Mouse (Mus musculus): ENCODE measurements around the gene Ssbp2. TPM values are rescaled to one million over a fixed set of nuclear protein-coding genes. Genes with fewer than 3 reads are reported as not detected.

Gene Ssbp2
- polyA plus RNA-seq, 1 experiment from 2014 or later: 119 TPM

GRCm38 (mm10) chr13:91457974-91458373 lies 2.1 kb upstream of the Ssbp2 start:
- Histone ChIP-seq H3K9me3 (replicated peaks; ENCODE audit: control insufficient read depth, low read length) (no peaks in the 10 kb centered on the region), H3K27me3 (ENCODE audit: control insufficient read depth, insufficient read depth, low read length) (no peaks in the 10 kb centered on the region), H3K4me2 (ENCODE audit: low read depth, low read length) (no peak overlapping the region), H3K27ac (ENCODE audit: low read length) (no peak overlapping the region), H3K4me3 (replicated peaks; ENCODE audit: low read length) (no peak overlapping the region), H3K36me3 (ENCODE audit: control insufficient read depth, insufficient read depth, low read length) (no peaks in the 10 kb centered on the region), H3K4me1 (ENCODE audit: control insufficient read depth, insufficient read depth, low read length) (peaks cover 13% of the 10 kb centered on the region), H3K9ac (ENCODE audit: low read length) (no peak overlapping the region)
- ATAC-seq (ENCODE audit: insufficient read depth, low FRiP score): no peak
- WGBS: 64% methylated on average over 4 of the region's 4 CpGs

DNA sequence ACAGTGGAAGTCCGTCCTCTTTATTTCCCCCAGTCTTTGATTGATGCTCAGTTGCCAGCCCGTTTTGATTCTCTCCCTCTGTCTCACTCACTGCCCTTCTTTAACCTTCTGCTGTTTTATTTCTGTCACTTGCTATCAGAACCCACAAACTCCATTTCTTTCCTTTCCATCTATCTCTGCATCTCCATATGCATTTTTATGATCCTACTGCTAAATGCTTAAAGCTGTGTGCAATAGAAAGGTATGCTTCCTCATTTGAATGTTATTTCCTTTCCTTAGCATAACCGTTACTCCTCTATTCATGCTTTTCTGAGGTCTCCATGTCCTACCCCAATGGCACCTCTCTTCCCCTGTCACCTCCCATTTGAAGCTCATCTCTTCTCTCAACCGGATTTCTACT lies 594 bp upstream of the Ssbp2 start:
- Histone ChIP-seq H3K9me3 (replicated peaks; ENCODE audit: control insufficient read depth, low read length) (no peaks in the 10 kb centered on the region), H3K4me2 (ENCODE audit: low read depth, low read length) (no peak overlapping the region), H3K27ac (ENCODE audit: low read length) (peak overlapping the region; percentile 94; the same call in 1 of the 2 replicates), H3K27me3 (ENCODE audit: control insufficient read depth, insufficient read depth, low read length) (no peaks in the 10 kb centered on the region), H3K9ac (ENCODE audit: low read length) (no peak overlapping the region), H3K4me1 (ENCODE audit: control insufficient read depth, insufficient read depth, low read length) (peaks cover 13% of the 10 kb centered on the region), H3K4me3 (replicated peaks; ENCODE audit: low read length) (no peak overlapping the region), H3K36me3 (ENCODE audit: control insufficient read depth, insufficient read depth, low read length) (no peaks in the 10 kb centered on the region)
- WGBS: 42% methylated on average over 4 of the region's 4 CpGs
- no peak for ATAC-seq (ENCODE audit: insufficient read depth, low FRiP score)

DNA sequence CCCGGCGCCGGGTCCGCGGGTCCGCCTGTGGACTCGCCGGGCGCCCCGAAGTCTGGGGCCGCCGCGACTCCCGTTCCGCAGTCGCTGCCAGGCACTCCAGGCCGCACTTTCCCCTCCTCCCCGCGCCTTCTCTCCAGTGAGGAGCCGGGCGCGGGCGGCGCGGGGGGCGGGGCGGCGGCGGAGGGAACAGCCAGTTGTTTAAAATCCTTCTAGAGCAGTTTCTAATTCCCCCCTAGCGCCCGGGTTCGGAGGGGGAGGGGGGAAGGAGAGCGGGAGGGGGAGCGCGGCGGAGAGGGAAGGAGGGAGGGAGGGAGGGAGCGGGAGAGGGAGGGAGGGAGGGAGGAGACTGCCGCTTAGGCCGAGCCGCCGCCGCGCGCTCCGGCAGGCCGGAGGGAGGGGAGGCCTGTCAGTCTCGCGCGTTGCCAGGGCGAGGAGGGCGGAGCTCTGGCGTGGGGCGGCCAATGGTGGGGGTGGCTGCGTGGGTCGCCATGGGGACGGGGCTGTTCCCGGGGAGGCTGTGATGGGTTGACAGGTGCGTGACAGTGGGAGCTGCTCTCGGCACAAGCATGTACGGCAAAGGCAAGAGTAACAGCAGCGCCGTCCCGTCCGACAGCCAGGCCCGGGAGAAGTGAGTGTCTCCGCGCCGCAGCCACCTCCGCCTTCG lies 670 bp downstream of the Ssbp2 start:
- Histone ChIP-seq H3K27me3 (ENCODE audit: control insufficient read depth, insufficient read depth, low read length) (no peaks in the 10 kb centered on the region), H3K9ac (ENCODE audit: low read length) (peak overlapping the region; percentile 95), H3K4me3 (replicated peaks; ENCODE audit: low read length) (peak overlapping the region; percentile 91), H3K9me3 (replicated peaks; ENCODE audit: control insufficient read depth, low read length) (no peaks in the 10 kb centered on the region), H3K36me3 (ENCODE audit: control insufficient read depth, insufficient read depth, low read length) (no peaks in the 10 kb centered on the region), H3K4me1 (ENCODE audit: control insufficient read depth, insufficient read depth, low read length) (peaks cover 13% of the 10 kb centered on the region), H3K27ac (ENCODE audit: low read length) (peak overlapping the region; percentile 96), H3K4me2 (ENCODE audit: low read depth, low read length) (peak overlapping the region; percentile 70)
- peak; percentile 98 for ATAC-seq (ENCODE audit: insufficient read depth, low FRiP score)
- under 1% methylated on average over 45 of the region's 70 CpGs for WGBS

DNA sequence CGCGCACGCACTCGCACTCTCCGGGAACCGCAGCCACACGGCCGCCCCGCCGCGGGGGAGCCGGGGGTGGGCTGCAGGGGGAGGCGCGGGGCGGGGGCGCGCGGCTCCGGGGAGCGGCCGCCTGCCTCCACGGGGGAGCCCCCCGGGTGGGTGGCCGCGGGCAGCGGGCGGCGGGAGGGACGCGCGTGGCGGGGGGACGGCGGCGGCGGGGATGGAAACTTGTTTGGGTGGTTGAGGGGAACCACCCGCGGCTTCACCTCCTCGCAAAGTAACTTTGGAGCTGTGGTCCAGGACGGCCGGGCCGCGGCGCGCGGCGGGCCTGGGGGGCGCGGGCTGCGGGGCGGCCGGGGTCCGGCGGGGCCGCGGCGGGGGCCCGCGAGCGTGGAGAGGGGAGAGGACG lies 1.2 kb downstream of the Ssbp2 start:
- H3K4me3 ChIP-seq (replicated peaks; ENCODE audit: low read length): peak overlapping the region; percentile 91
- no peaks in the 10 kb centered on the region for H3K27me3 ChIP-seq (ENCODE audit: control insufficient read depth, insufficient read depth, low read length)
- peak overlapping the region; percentile 95 for H3K9ac ChIP-seq (ENCODE audit: low read length)
- ATAC-seq (ENCODE audit: insufficient read depth, low FRiP score): peak; percentile 8
- no peaks in the 10 kb centered on the region for H3K36me3 ChIP-seq (ENCODE audit: control insufficient read depth, insufficient read depth, low read length)
- H3K27ac ChIP-seq (ENCODE audit: low read length): peak overlapping the region; percentile 96
- WGBS: under 1% methylated on average over 21 of the region's 61 CpGs
- H3K4me1 ChIP-seq (ENCODE audit: control insufficient read depth, insufficient read depth, low read length): peaks cover 13% of the 10 kb centered on the region
- H3K9me3 ChIP-seq (replicated peaks; ENCODE audit: control insufficient read depth, low read length): no peaks in the 10 kb centered on the region
- H3K4me2 ChIP-seq (ENCODE audit: low read depth, low read length): peak overlapping the region; percentile 69

DNA sequence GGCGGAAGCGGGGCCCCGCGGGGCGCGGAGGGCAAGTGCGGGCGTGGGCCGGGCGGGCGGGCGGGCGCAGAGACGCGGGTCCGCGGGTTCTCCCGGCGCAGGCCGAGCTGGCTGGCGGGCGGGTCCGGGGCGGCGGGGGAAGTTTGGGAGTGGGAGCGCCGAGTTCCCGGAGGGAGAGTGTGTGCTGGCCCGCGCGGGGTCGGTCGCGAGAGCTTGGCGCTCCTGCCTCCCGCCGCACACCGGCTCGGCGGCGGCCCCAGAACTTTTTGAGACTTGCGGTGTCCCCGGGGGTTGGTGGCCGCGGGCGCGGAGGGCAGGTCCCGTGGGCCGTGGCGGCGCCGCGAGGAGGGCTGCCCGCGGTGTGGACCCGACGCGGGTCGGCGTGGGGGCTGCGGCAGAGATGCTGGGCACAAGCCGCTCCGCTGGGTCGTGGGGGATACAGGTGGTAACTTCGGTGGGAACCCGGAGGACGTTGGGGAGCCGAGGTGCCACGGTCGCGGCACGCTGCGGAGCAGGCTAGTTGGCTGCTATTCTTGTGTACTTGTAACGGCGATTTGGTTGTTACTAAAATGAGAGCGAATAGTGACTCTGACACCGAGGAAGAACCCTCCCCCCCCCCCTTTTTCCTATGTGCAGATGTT lies 1.7 kb downstream of the Ssbp2 start:
- Histone ChIP-seq H3K4me1 (ENCODE audit: control insufficient read depth, insufficient read depth, low read length) (peaks cover 13% of the 10 kb centered on the region), H3K36me3 (ENCODE audit: control insufficient read depth, insufficient read depth, low read length) (no peaks in the 10 kb centered on the region), H3K4me2 (ENCODE audit: low read depth, low read length) (peak overlapping the region; percentile 69), H3K9me3 (replicated peaks; ENCODE audit: control insufficient read depth, low read length) (no peaks in the 10 kb centered on the region), H3K9ac (ENCODE audit: low read length) (peak overlapping the region; percentile 95), H3K4me3 (replicated peaks; ENCODE audit: low read length) (peak overlapping the region; percentile 91), H3K27me3 (ENCODE audit: control insufficient read depth, insufficient read depth, low read length) (no peaks in the 10 kb centered on the region), H3K27ac (ENCODE audit: low read length) (peak overlapping the region; percentile 96)
- WGBS: 2% methylated on average over 52 of the region's 77 CpGs
- ATAC-seq (ENCODE audit: insufficient read depth, low FRiP score): no peak

GRCm38 (mm10) chr13:91462395-91462794 lies 2.3 kb downstream of the Ssbp2 start:
- Histone ChIP-seq H3K9ac (ENCODE audit: low read length) (peak overlapping the region; percentile 95), H3K27me3 (ENCODE audit: control insufficient read depth, insufficient read depth, low read length) (no peaks in the 10 kb centered on the region), H3K27ac (ENCODE audit: low read length) (no peak overlapping the region), H3K4me1 (ENCODE audit: control insufficient read depth, insufficient read depth, low read length) (peaks cover 13% of the 10 kb centered on the region), H3K4me2 (ENCODE audit: low read depth, low read length) (peak overlapping the region; percentile 69), H3K9me3 (replicated peaks; ENCODE audit: control insufficient read depth, low read length) (no peaks in the 10 kb centered on the region), H3K4me3 (replicated peaks; ENCODE audit: low read length) (peak overlapping the region; percentile 91), H3K36me3 (ENCODE audit: control insufficient read depth, insufficient read depth, low read length) (no peaks in the 10 kb centered on the region)
- 2% methylated on average over 2 of the region's 2 CpGs for WGBS
- no peak for ATAC-seq (ENCODE audit: insufficient read depth, low FRiP score)

- no peak for ATAC-seq (ENCODE audit: insufficient read depth, low FRiP score)
- Histone ChIP-seq H3K36me3 (ENCODE audit: control insufficient read depth, insufficient read depth, low read length) (no peaks in the 10 kb centered on the region), H3K4me3 (replicated peaks; ENCODE audit: low read length) (no peak overlapping the region), H3K9me3 (replicated peaks; ENCODE audit: control insufficient read depth, low read length) (no peaks in the 10 kb centered on the region), H3K4me2 (ENCODE audit: low read depth, low read length) (peak overlapping the region; percentile 23), H3K9ac (ENCODE audit: low read length) (no peak overlapping the region), H3K27ac (ENCODE audit: low read length) (no peak overlapping the region), H3K4me1 (ENCODE audit: control insufficient read depth, insufficient read depth, low read length) (peaks cover 13% of the 10 kb centered on the region), H3K27me3 (ENCODE audit: control insufficient read depth, insufficient read depth, low read length) (no peaks in the 10 kb centered on the region)
- 16% methylated on average over 9 of the region's 9 CpGs for WGBS
These were observed 2.9 kb downstream of the Ssbp2 start for GRCm38 (mm10) chr13:91462893-91463481.

GRCm38 (mm10) chr13:91465002-91465715 lies 5.1 kb downstream of the Ssbp2 start:
- no peak overlapping the region for H3K4me2 ChIP-seq (ENCODE audit: low read depth, low read length)
- no peaks in the 10 kb centered on the region for H3K36me3 ChIP-seq (ENCODE audit: control insufficient read depth, insufficient read depth, low read length)
- 69% methylated on average over 8 of the region's 8 CpGs for WGBS
- H3K9ac ChIP-seq (ENCODE audit: low read length): no peak overlapping the region
- H3K27me3 ChIP-seq (ENCODE audit: control insufficient read depth, insufficient read depth, low read length): no peaks in the 10 kb centered on the region
- no peak overlapping the region for H3K4me3 ChIP-seq (replicated peaks; ENCODE audit: low read length)
- peaks cover 5% of the 10 kb centered on the region for H3K4me1 ChIP-seq (ENCODE audit: control insufficient read depth, insufficient read depth, low read length)
- no peaks in the 10 kb centered on the region for H3K9me3 ChIP-seq (replicated peaks; ENCODE audit: control insufficient read depth, low read length)
- no peak for ATAC-seq (ENCODE audit: insufficient read depth, low FRiP score)
- no peak overlapping the region for H3K27ac ChIP-seq (ENCODE audit: low read length)

GRCm38 (mm10) chr13:91471566-91471965 lies 11.5 kb downstream of the Ssbp2 start:
- H3K9me3 ChIP-seq (replicated peaks; ENCODE audit: control insufficient read depth, low read length): peaks cover 2% of the 10 kb centered on the region; the same call in 1 of the 2 replicates

More at GRCm38 (mm10) chr13:91471566-91471965, 11.5 kb downstream of the Ssbp2 start:
- 0 out of 2 replicates have a peak, but pooled peaks cover 3% of the 10 kb centered on the region for H3K4me1 ChIP-seq (ENCODE audit: control insufficient read depth, insufficient read depth, low read length)
- H3K36me3 ChIP-seq (ENCODE audit: control insufficient read depth, insufficient read depth, low read length): no peaks in the 10 kb centered on the region
- no peaks in the 10 kb centered on the region for H3K27me3 ChIP-seq (ENCODE audit: control insufficient read depth, insufficient read depth, low read length)
- 58% methylated on average over 2 of the region's 2 CpGs for WGBS
- no peak for ATAC-seq (ENCODE audit: insufficient read depth, low FRiP score)
- H3K9ac ChIP-seq (ENCODE audit: low read length): no peak overlapping the region
- no peak overlapping the region for H3K4me2 ChIP-seq (ENCODE audit: low read depth, low read length)
- H3K27ac ChIP-seq (ENCODE audit: low read length): no peak overlapping the region
- H3K4me3 ChIP-seq (replicated peaks; ENCODE audit: low read length): no peak overlapping the region

Measured in stomach, embryonic 16.5 days (tissue).